Mouse (Mus musculus) left cerebral cortex, postnatal 4 days (tissue): ENCODE measurements around the gene Mdh1. TPM values are rescaled to one million over a fixed set of nuclear protein-coding genes. Genes with fewer than 3 reads are reported as not detected.

Experiments used
- DNase-seq: peaks from one replicate; pipeline ENCODE4 v3.0.0-alpha.2; 2022
- intact Hi-C: fragments of 180-260 bp; cut with DNase I; formaldehyde crosslinking; loops from one replicate; pipeline ENCODE4 v1.15.1; 2025
- total RNA-seq, 2 experiments: library from RNA; stranded (reverse); gene quantifications; 2 replicates each; pipeline ENCODE4 v1.2.3; 2021

The Mdh1 gene
- 100 to 1,000 TPM; 318 to 322 TPM for total RNA-seq

DNA sequence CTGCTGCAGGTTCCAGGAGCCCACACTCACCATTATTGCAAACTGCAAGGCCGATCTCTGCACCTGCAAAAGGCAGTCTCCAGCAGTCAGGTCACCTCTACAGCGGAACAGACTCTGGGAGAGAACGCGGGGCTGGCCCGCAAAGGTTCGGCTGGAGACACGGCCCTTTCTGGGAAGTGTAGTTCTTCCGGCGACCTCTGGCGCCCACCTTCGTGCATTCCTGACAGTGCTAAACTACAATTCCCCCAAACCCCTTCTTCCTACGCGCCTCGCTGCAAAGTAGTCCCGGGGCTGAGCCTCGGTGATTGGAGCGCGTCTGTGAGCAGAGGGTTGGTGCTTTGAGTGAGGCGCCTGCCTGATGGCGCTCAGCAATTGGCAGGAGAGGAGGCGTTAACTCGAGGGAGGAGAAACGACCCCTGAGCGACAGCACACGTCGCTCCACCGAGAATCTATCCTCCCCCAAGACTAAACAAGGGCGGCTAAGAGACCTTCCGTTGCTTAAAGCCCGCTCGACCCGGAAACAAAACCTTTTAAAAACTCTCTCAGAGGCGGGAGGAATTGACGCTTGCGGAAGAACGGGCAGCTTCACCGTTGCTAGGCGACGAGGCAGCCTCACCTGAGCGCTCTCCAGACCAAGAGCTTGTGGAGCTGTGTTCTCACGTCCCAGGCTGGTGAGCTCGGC lies at the start of gene Mdh1, which contains the start of gene Wdpcp:
Gene Mdh1 (minus strand): TSS at position 668 of the 682 bp plus-strand sequence.
Gene Wdpcp (plus strand): TSS at position 536 of the 682 bp plus-strand sequence.
- intact Hi-C loops: no loop called here
- DNase-seq: peak; percentile 95

DNA sequence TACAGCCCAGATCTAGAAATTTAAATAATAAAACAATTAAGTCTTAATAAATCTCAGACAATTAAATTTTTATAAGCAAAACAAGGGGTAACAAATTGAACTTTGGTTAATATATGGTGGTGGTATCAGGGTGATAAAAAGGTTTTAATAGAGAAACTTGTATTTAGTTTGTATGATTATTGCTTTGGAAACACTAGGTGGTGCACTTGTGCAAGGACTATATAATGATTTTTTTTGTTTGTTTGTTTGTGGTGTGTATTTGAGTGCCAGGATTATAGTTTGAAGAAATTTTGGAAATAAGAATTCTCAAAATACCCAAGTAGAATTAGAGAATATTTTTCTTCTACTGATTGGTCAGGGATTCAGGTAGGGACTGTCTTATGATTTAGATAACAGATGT lies 43.7 kb upstream of the Mdh1 start:
- DNase-seq: no peak
- intact Hi-C loops: no loop called here

GRCm38 (mm10) chr11:21602497-21602896 lies 30.3 kb upstream of the Mdh1 start:
- intact Hi-C loops: no loop called here
- DNase-seq: no peak

GRCm38 (mm10) chr11:21583286-21583685 lies 11.1 kb upstream of the Mdh1 start:
- intact Hi-C loops: no loop called here

GRCm38 (mm10) chr11:21581472-21581871 lies 9.3 kb upstream of the Mdh1 start:
- intact Hi-C loops: no loop called here
- DNase-seq: no peak

More at GRCm38 (mm10) chr11:21583286-21583685, 11.1 kb upstream of the Mdh1 start:
- no peak for DNase-seq

GRCm38 (mm10) chr11:21570973-21571372 lies 1.2 kb downstream of the Mdh1 start:
- intact Hi-C loops: no loop called here
- DNase-seq: no peak

DNA sequence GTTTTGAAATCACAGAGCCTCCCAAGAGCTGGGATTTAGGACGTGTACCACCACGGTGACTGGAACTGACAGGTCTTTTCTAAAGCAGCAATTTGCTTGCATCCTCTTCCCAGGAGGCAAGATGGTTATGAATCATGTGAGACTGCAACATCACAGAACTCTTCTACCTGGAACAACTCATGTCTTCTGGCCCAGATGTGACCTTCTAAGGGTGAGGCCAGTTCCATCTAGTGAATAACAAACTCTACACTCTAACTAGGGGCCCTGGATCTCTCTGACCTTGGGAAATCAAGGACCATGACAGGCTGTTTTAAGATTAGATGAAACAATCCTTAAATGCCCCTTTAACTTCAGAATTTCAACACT lies 2.1 kb downstream of the Mdh1 start:
- no peak for DNase-seq

DNA sequence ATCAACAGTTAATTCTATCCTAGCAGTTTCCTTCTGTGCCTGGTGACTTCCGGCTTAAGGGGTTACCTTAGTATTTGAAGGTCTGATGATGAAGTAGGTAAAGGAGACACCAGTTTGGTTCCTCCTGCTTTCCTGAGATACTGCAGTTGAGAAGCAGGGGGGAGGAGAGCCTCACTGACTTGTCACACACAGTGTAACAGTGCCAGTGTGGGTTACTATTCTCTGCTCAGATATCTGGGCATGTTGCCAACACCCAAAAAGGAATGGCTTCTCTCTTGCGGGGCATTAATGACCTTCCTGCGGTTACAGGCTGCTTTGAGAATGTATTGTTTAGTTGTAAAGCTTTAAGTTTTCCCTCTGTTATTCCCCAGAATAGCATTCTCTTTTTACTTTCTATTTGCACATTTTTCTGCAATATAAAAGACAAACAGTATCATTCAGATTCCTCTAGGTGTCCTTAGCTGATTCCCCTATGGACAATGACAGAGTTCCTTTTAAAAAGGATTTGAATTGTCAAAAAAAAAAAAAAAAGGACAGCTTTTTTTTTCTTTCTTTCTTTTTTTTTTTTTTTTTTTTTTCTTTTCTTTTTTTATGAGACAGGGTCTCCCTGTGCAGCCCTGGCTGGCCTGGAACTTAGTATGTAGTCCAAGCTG lies 2.6 kb downstream of the Mdh1 start:
- peak; percentile 20 for DNase-seq
- intact Hi-C loops: no loop called here

More for the DNA sequence above, 2.1 kb downstream of the Mdh1 start:
- intact Hi-C loops: no loop called here

GRCm38 (mm10) chr11:21569002-21569401 lies 3.2 kb downstream of the Mdh1 start:
- DNase-seq: no peak
- intact Hi-C loops: no loop called here

GRCm38 (mm10) chr11:21567733-21568132 lies 4.4 kb downstream of the Mdh1 start:
- intact Hi-C loops: no loop called here
- DNase-seq: no peak

GRCm38 (mm10) chr11:21566934-21567333 lies 5.2 kb downstream of the Mdh1 start:
- intact Hi-C loops: no loop called here
- DNase-seq: no peak

DNA sequence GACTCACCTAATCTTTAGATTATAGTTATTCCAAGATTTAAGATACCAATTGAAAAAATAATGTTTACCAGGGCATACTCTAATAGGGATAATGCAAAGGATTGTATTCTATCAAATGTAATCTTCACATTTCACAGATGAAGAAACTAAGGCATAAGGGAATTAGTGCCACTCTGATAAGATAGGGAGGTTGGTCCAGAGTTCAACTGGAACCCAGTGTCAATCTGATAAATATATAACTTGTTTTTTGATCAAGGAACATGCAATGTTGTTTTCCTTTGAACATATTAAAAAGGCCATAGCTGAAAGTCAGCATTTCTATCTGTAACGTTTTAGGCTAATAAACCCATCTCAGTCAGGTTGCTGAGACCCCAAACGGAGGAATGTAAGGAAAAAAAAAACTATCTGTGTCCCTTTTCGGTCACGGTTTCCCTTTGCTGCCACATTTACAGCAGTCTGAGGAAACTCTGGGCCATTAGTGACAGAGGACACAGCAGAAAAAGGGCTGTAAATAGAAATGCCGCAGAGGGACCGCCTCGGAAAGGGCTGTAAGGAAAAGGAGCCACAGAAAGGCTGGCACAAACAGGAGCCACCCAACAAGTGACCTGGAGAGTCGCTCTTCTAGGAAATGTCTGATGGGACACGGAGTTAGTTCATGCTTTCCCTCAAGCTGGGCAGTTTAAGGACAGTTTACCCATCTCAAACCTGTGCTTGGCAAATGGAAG lies 7.3 kb downstream of the Mdh1 start:
- intact Hi-C loops: no loop called here
- no peak for DNase-seq

- DNase-seq: no peak
- intact Hi-C loops: no loop called here
Observed at GRCm38 (mm10) chr11:21563617-21564325, 8.4 kb downstream of the Mdh1 start.

DNA sequence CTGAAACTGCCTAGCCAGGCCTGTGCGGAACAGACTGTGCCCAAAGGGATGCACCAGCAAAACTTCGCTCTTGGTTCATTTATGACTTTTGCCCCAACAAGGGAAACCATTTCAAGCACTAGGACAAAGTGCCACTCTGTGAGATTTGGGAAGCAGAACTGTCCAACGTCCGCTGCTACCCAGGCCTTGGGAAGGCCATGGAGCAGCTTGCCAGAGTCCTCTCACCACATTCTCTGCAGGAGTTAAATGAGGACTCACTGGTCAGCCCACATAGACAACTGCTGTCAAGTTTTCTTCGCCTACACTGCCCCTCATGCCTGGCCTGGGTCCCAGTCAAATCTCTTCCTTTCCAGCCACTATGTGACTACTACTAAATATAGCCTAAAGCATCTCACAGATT lies 10.8 kb downstream of the Mdh1 start:
- DNase-seq: no peak
- intact Hi-C loops: no loop called here

DNA sequence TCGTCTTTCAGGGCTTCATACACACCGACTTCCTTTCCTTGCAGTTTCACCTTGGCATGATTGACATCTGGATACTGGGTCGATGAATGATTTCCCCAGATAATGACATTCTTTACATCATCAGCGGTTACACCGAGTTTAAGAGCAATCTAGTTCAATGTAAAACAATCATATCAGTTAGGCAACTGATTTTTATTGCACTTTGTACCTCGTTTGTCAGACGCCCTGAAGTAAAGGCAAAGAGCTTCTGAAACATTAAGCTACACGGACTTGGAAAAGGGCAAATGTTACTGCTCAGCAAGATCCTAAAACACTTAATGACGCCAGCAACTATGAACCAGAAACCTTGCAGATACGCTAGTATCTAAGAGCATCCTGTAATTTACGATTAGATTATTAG lies 12.4 kb downstream of the Mdh1 start:
- DNase-seq: no peak
- intact Hi-C loops: no loop called here

DNA sequence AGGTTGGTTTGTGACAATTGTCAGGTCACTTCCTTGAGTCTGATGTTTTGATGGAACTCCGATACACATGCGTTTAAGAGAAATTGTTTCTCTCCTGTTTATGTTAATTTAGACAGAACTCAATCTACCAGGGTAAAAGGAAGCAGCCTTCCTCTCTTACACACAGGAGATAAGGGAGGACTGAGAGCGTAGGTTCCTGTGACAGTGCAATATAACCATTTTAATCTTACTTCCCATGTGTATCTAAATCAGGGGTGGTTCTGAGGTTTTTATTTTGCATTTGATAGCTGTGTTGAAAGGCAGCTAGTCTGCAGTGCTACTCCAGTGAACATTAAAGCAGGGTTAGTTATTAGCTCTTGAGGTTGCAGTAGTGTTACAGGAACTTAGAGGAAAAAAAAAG lies 20.1 kb downstream of the Mdh1 start:
- intact Hi-C loops: no loop called here
- no peak for DNase-seq

- intact Hi-C loops: no loop called here
- no peak for DNase-seq
Observed at GRCm38 (mm10) chr11:21550222-21551173, 21.7 kb downstream of the Mdh1 start.

- intact Hi-C loops: no loop called here
- DNase-seq: no peak
Observed at GRCm38 (mm10) chr11:21549754-21550153, 22.4 kb downstream of the Mdh1 start.

GRCm38 (mm10) chr11:21549052-21549451 lies 23.1 kb downstream of the Mdh1 start:
- DNase-seq: no peak
- intact Hi-C loops: no loop called here

DNA sequence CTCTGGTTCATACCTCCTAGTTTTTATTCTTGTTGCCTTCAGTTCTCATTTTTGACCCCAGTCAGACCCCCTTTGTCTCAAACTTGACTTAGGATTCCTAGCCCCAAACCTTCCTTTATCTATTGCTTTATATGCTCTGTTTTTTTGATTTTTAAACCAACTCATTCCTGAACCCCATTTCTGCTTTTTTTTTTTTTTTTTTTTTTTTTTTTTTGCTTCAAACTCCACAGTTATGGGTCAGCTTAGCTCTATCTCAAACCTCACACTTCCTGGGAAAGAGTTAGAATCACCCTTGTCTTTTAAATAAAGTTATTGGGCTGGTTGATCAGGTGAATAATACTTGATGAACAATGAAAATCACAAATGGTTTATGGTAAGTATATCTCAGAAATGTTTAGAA lies 24.6 kb downstream of the Mdh1 start:
- DNase-seq: no peak
- intact Hi-C loops: no loop called here
